Mouse (Mus musculus) cerebellum, adult 2 months (tissue): ENCODE measurements at regions not wholly inside any gene's neighbourhood (a gene's known extent, or its start where the extent isn't known, plus 50 kb on each side); places are given as distances from the start of the nearest gene placed in this dataset.

Experiments
- CTCF ChIP-seq: fragments of 200-500 bp; IDR thresholded peaks from 2 replicates; pipeline ENCODE4 v1.5.1; 2011; ENCODE audit warnings: low read depth, mild to moderate bottlenecking, control low read depth, low read length, moderate library complexity, borderline replicate concordance; ENCODE audit not compliant: insufficient read depth
- POLR2A ChIP-seq: fragments of 200-500 bp; IDR thresholded peaks from 2 replicates; pipeline ENCODE4 v1.6.1; 2011; ENCODE audit warnings: low read length, control low read depth, borderline replicate concordance; ENCODE audit not compliant: insufficient read depth

DNA sequence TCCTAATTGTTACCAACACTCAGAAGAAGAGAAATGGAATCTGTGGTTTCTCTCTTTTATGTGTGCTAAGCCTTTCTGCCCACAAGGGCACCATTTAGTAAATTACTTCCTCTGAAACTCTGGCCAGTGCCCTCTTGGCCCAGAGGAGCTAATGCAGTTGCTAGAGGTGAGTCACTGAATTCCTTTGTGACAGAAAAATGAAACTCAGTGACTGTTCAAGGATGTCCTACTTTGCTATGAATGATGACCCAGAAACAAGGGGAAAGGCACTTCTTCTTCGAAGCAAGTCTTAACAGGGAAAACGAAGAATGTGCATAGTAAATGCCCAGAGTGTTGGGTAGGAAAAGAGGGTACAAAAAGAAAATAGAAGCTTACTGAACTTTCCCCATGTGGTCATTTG is 211.0 kb downstream of the Dph6 start:
- TF ChIP-seq CTCF (no peak), POLR2A (no peak)
